Mouse (Mus musculus): ENCODE data around the gene Gm20403. TPM values are rescaled to one million over a fixed set of nuclear protein-coding genes. Genes with fewer than 3 reads are reported as not detected.
A peak's percentile ranks its signal among the peaks of the same experiment; 100 is the strongest.

Gene Gm20403
- polyA plus RNA-seq (2012; rRNA removed): not detected in 2 replicates

DNA sequence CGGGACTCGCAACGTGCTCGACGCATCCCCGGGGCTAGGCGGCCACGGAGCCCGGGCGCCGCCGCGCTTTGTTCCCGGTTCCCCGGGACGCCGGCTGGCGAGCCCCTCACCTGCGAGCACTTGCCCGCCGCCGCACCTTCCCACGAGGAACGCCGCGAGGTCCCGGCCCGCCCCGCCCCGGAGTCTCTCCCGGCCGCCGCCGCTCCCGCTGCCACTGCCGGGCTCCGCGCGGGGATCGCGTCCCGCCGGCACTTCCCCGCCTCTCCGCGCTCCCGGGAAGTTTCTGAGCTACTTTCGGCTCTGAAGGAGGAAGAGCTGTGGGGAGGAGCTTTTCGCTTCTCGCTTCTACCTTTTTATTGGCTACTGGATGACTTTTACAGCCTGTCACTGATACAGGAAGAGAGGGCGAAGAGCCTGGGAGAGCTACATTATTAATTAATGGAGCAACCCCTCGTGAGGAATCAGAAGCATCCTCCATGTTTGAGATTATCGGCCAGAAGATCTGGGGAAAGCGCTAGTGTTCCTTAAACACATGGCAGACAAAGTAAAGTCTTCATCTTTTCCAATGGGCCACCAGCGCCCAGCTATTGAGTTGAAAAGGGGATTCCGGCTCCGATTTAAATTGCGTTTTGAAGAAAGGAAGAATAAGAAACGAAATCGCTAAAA, at the start of gene Gm20403:
TSS of gene Gm20403 (minus strand) at position 478 of the 666 bp plus-strand sequence.
- WGBS: under 1% methylated on average over 60 of the region's 60 CpGs

DNA sequence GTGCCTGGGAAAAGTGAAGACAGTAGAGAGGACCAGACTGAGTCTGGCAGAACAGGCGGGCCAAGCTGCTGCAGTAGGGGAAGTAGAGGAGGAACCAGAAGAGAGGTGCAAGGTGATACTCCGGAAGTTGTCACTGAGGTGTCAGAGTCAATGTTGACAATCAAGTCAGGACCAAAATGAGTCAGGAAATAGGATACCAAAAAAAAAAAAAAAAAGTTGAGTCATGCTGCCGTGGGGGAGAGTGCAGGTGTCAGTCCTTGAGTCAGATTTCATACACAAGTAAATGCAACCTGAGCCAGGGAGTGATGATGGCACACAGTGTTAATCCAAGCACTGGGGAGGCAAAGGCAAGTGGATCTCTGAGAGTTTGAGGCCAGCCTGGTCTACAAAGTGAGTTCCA, 40.8 kb upstream of the Gm20403 start:
- Histone ChIP-seq H3K27me3 (ENCODE audit: control insufficient read depth, insufficient read depth, low read length) (no peaks in the 10 kb centered on the region), H3K4me3 (ENCODE audit: control insufficient read depth, insufficient read depth, low read length) (no peak overlapping the region), H3K36me3 (ENCODE audit: control insufficient read depth, insufficient read depth, low read length) (no peaks in the 10 kb centered on the region), H3K27ac (ENCODE audit: control insufficient read depth, insufficient read depth, low read length) (no peak overlapping the region), H3K4me1 (replicated peaks; ENCODE audit: control insufficient read depth, insufficient read depth, low read length) (no peaks in the 10 kb centered on the region)
- TF ChIP-seq CTCF (IDR thresholded peaks at IDR 0.05; ENCODE audit: borderline replicate concordance, control insufficient read depth, extremely low read depth, insufficient read depth, low read length, poor library complexity) (no peak), POLR2A (IDR thresholded peaks at IDR 0.05; ENCODE audit: control insufficient read depth, extremely low read depth, insufficient read depth, low read length, poor library complexity) (no peak)
- DNase-seq: no peak
- 20% methylated on average over 3 of the region's 3 CpGs for WGBS

More for the DNA sequence above, at the start of gene Gm20403:
- Histone ChIP-seq H3K36me3 (ENCODE audit: control insufficient read depth, insufficient read depth, low read length) (no peaks in the 10 kb centered on the region), H3K4me1 (replicated peaks; ENCODE audit: control insufficient read depth, insufficient read depth, low read length) (peaks cover 7% of the 10 kb centered on the region), H3K27ac (ENCODE audit: control insufficient read depth, insufficient read depth, low read length) (peak within 1 kb of the TSS; percentile 6), H3K27me3 (ENCODE audit: control insufficient read depth, insufficient read depth, low read length) (no peaks in the 10 kb centered on the region), H3K4me3 (ENCODE audit: control insufficient read depth, insufficient read depth, low read length) (peak within 1 kb of the TSS; percentile 60)
- TF ChIP-seq CTCF (IDR thresholded peaks at IDR 0.05; ENCODE audit: borderline replicate concordance, control insufficient read depth, extremely low read depth, insufficient read depth, low read length, poor library complexity) (no peak), POLR2A (IDR thresholded peaks at IDR 0.05; ENCODE audit: control insufficient read depth, extremely low read depth, insufficient read depth, low read length, poor library complexity) (peak; percentile 53; the same call in 1 of the 2 replicates)
- DNase-seq: peak; percentile 57

DNA sequence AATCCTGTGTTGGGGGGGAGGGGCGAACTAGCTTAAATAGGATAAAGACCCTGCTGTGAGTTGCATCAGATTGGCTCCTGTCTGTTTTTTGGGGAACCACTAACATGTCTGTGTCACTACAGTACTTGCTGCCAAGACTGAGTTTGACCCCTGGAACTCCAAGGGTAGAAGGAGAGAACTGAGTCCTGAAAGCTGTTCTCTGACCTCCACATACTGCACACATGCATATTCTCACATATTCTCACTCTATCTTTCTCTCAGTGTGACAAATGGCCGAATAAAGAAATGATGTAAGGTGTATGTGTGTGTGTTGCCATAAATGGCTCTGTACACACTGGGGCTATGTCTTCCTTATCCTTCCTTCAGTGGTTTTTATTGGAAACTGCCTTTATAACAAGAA, 37.0 kb upstream of the Gm20403 start:
- TF ChIP-seq POLR2A (IDR thresholded peaks at IDR 0.05; ENCODE audit: control insufficient read depth, extremely low read depth, insufficient read depth, low read length, poor library complexity) (no peak), CTCF (IDR thresholded peaks at IDR 0.05; ENCODE audit: borderline replicate concordance, control insufficient read depth, extremely low read depth, insufficient read depth, low read length, poor library complexity) (no peak)
- Histone ChIP-seq H3K27me3 (ENCODE audit: control insufficient read depth, insufficient read depth, low read length) (no peaks in the 10 kb centered on the region), H3K4me1 (replicated peaks; ENCODE audit: control insufficient read depth, insufficient read depth, low read length) (peaks cover 4% of the 10 kb centered on the region), H3K27ac (ENCODE audit: control insufficient read depth, insufficient read depth, low read length) (no peak overlapping the region), H3K36me3 (ENCODE audit: control insufficient read depth, insufficient read depth, low read length) (no peaks in the 10 kb centered on the region), H3K4me3 (ENCODE audit: control insufficient read depth, insufficient read depth, low read length) (no peak overlapping the region)
- DNase-seq: no peak
- 92% methylated on average over 2 of the region's 2 CpGs for WGBS

DNA sequence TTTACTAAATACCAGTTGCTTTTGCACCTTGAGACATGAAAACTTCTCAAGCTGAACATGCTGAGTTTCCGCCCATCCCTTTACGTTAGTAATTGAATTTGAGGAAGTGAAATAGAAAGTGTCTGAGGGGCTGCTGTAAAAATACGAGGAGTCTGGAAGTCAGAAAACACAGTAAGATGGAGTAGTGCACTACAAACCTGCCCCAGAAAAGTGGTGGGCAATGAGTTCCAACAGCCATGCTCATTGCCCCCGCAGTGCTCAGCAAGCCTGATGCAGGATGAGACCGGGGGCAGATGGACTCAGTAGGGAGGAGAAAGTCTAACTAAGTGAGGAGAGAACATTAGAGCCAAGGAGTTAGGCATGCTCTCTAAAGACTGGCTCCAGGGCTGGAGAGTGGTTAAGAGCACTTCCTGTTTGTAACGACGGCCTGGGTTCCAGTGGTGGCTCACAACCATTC, 33.1 kb upstream of the Gm20403 start:
- no peak for DNase-seq
- H3K27ac ChIP-seq (ENCODE audit: control insufficient read depth, insufficient read depth, low read length): 0 out of 2 replicates have a peak overlapping the region, but pooled peaks have one; percentile 2
- TF ChIP-seq CTCF (IDR thresholded peaks at IDR 0.05; ENCODE audit: borderline replicate concordance, control insufficient read depth, extremely low read depth, insufficient read depth, low read length, poor library complexity): no peak
- TF ChIP-seq POLR2A (IDR thresholded peaks at IDR 0.05; ENCODE audit: control insufficient read depth, extremely low read depth, insufficient read depth, low read length, poor library complexity): no peak
- H3K4me1 ChIP-seq (replicated peaks; ENCODE audit: control insufficient read depth, insufficient read depth, low read length): peaks cover 13% of the 10 kb centered on the region
- no peaks in the 10 kb centered on the region for H3K27me3 ChIP-seq (ENCODE audit: control insufficient read depth, insufficient read depth, low read length)
- H3K36me3 ChIP-seq (ENCODE audit: control insufficient read depth, insufficient read depth, low read length): no peaks in the 10 kb centered on the region
- WGBS: 38% methylated on average over 7 of the region's 7 CpGs
- H3K4me3 ChIP-seq (ENCODE audit: control insufficient read depth, insufficient read depth, low read length): no peak overlapping the region

DNA sequence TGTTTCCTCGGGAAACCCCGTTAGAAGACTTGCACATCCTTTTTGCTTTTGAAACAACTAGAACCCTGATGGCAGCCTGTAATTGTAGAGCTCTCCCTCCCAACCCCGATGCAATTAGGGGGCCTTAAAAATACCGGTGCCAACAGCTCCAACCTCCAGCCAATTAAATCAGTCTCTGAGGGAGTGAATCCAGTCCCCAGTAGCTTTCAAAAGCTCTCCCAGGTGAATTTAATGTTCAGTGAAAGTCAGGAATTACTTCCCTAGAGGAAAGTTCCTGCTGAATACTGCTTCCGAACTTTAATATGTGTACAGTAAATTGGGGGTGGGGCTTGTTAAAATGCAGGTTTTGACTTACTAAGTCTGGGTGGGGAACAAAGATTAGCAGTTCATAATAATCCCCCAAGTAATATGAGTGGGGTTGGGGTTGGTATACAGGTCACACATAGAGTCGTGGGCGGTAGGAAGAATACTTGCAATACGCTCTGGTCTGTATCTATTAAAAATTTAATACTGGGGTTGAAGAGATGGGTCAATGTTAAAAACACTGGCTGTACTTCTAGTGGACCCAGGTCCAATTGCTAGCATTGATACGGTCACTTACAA, 30.9 kb upstream of the Gm20403 start:
- WGBS: 59% methylated on average over 9 of the region's 9 CpGs
- Histone ChIP-seq H3K4me1 (replicated peaks; ENCODE audit: control insufficient read depth, insufficient read depth, low read length) (peaks cover 13% of the 10 kb centered on the region), H3K36me3 (ENCODE audit: control insufficient read depth, insufficient read depth, low read length) (no peaks in the 10 kb centered on the region), H3K4me3 (ENCODE audit: control insufficient read depth, insufficient read depth, low read length) (no peak overlapping the region), H3K27ac (ENCODE audit: control insufficient read depth, insufficient read depth, low read length) (0 out of 2 replicates have a peak overlapping the region, but pooled peaks have one; percentile 8), H3K27me3 (ENCODE audit: control insufficient read depth, insufficient read depth, low read length) (no peaks in the 10 kb centered on the region)
- DNase-seq: no peak
- TF ChIP-seq CTCF (IDR thresholded peaks at IDR 0.05; ENCODE audit: borderline replicate concordance, control insufficient read depth, extremely low read depth, insufficient read depth, low read length, poor library complexity) (no peak), POLR2A (IDR thresholded peaks at IDR 0.05; ENCODE audit: control insufficient read depth, extremely low read depth, insufficient read depth, low read length, poor library complexity) (no peak)

DNA sequence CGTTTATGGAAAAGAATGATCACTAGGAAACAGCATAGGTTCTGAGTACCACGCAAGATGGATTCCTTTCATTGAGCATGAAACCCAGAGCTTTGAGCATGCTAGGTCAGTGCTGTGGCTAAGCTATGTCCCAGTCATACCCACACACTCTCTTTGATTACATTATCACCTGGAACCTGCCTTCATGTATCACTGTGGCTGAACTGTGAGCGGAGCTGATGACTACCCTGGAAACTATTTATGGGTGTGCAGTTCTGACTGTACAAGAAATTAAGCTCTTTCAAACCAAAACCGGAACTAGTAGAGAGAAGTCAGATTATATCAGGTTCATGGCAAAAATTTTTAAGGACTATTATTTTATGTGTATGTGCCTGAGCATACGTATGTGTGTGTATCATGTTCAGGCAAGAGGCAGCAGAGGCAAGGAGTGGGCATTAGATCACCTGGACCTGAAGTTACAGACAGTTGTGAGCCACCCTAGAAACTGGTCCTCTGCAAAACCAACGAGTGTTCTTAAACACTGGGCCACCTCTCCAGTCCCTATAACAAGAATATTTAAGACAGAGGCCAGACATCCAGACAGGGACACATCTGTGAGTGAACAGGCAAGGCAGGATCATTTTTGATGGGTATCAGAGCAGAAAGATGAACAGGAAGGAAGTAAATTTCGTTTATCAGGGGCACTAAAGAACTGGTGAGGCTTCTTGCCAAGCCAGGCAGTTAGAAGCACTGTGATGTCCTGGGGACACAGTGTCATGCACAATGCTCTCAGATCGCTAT, 30.2 kb upstream of the Gm20403 start:
- peaks cover 13% of the 10 kb centered on the region for H3K4me1 ChIP-seq (replicated peaks; ENCODE audit: control insufficient read depth, insufficient read depth, low read length)
- no peak for DNase-seq
- no peaks in the 10 kb centered on the region for H3K36me3 ChIP-seq (ENCODE audit: control insufficient read depth, insufficient read depth, low read length)
- no peaks in the 10 kb centered on the region for H3K27me3 ChIP-seq (ENCODE audit: control insufficient read depth, insufficient read depth, low read length)
- peak overlapping the region; percentile 8; the same call in 1 of the 2 replicates for H3K27ac ChIP-seq (ENCODE audit: control insufficient read depth, insufficient read depth, low read length)
- H3K4me3 ChIP-seq (ENCODE audit: control insufficient read depth, insufficient read depth, low read length): no peak overlapping the region
- WGBS: 33% methylated on average over 8 of the region's 8 CpGs
- TF ChIP-seq CTCF (IDR thresholded peaks at IDR 0.05; ENCODE audit: borderline replicate concordance, control insufficient read depth, extremely low read depth, insufficient read depth, low read length, poor library complexity): no peak
- TF ChIP-seq POLR2A (IDR thresholded peaks at IDR 0.05; ENCODE audit: control insufficient read depth, extremely low read depth, insufficient read depth, low read length, poor library complexity): no peak
